Mouse (Mus musculus): ENCODE results near the gene Ranbp1. TPM values are rescaled to one million over a fixed set of nuclear protein-coding genes. Genes with fewer than 3 reads are reported as not detected.
"Not testable (repeated sequence)": the region's sequence is repeated elsewhere in the genome, so short reads cannot be mapped to it uniquely, and the experiment has no call there.

The Ranbp1 gene
- total RNA-seq, 2 experiments from 2014 or later = 544 to 765 TPM

GRCm38 (mm10) chr16:18211417-18212171, 36.9 kb downstream of the Ranbp1 start:
- peak; percentile 53; the same call in 1 of the 2 replicates for ATAC-seq (replicated peaks; ENCODE audit: low FRiP score, low TSS enrichment, poor library complexity, severe bottlenecking)

- ATAC-seq (replicated peaks; ENCODE audit: low FRiP score, low TSS enrichment, poor library complexity, severe bottlenecking) = peak; percentile 42
Measured at GRCm38 (mm10) chr16:18210701-18211416, 37.7 kb downstream of the Ranbp1 start.

- ATAC-seq (replicated peaks; ENCODE audit: low FRiP score, low TSS enrichment, poor library complexity, severe bottlenecking) = no peak
Measured at GRCm38 (mm10) chr16:18203430-18204091, 45.0 kb downstream of the Ranbp1 start.

- ATAC-seq (replicated peaks; ENCODE audit: low FRiP score, low TSS enrichment, poor library complexity, severe bottlenecking) = no peak
Measured at GRCm38 (mm10) chr16:18202061-18202460, 46.5 kb downstream of the Ranbp1 start.

GRCm38 (mm10) chr16:18201620-18202019, 46.9 kb downstream of the Ranbp1 start:
- ATAC-seq (replicated peaks; ENCODE audit: low FRiP score, low TSS enrichment, poor library complexity, severe bottlenecking) = no peak

- ATAC-seq (replicated peaks; ENCODE audit: low FRiP score, low TSS enrichment, poor library complexity, severe bottlenecking) = no peak
Measured at GRCm38 (mm10) chr16:18200062-18200461, 48.5 kb downstream of the Ranbp1 start.

GRCm38 (mm10) chr16:18198365-18199098, 50.0 kb downstream of the Ranbp1 start:
- ATAC-seq (replicated peaks; ENCODE audit: low FRiP score, low TSS enrichment, poor library complexity, severe bottlenecking) = no peak

GRCm38 (mm10) chr16:18197881-18198280, 50.7 kb downstream of the Ranbp1 start:
- no peak for ATAC-seq (replicated peaks; ENCODE audit: low FRiP score, low TSS enrichment, poor library complexity, severe bottlenecking)

- ATAC-seq (replicated peaks; ENCODE audit: low FRiP score, low TSS enrichment, poor library complexity, severe bottlenecking) = not testable (repeated sequence)
Measured at GRCm38 (mm10) chr16:18195561-18195960, 53.0 kb downstream of the Ranbp1 start.

GRCm38 (mm10) chr16:18195068-18195467, 53.5 kb downstream of the Ranbp1 start:
- ATAC-seq (replicated peaks; ENCODE audit: low FRiP score, low TSS enrichment, poor library complexity, severe bottlenecking) = no peak

- no peak for ATAC-seq (replicated peaks; ENCODE audit: low FRiP score, low TSS enrichment, poor library complexity, severe bottlenecking)
Measured at GRCm38 (mm10) chr16:18194208-18194985, 54.1 kb downstream of the Ranbp1 start.

GRCm38 (mm10) chr16:18191006-18191405, 57.5 kb downstream of the Ranbp1 start:
- no peak for ATAC-seq (replicated peaks; ENCODE audit: low FRiP score, low TSS enrichment, poor library complexity, severe bottlenecking)

Other genes with a start within 250 kb of the Ranbp1 start
- 61.2 and 64.6 TPM in 2 replicates for gene Dgcr6, start 195.9 kb downstream of the Ranbp1 start, total RNA-seq (2014; fragmentation: Nextera tagmentation)
- gene Dgcr6, start 195.9 kb downstream of the Ranbp1 start, total RNA-seq (2017) = 22.7 and 26.0 TPM in 2 replicates
- gene Prodh, start 158.5 kb downstream of the Ranbp1 start, total RNA-seq (2014; fragmentation: Nextera tagmentation) = 9.8 and 14.0 TPM in 2 replicates
- gene Prodh, start 158.5 kb downstream of the Ranbp1 start, total RNA-seq (2017) = 14.2 and 23.5 TPM in 2 replicates
- not detected in 2 replicates for gene Rtn4r, start 121.1 kb downstream of the Ranbp1 start, total RNA-seq (2014; fragmentation: Nextera tagmentation)
- 0.30 and 0.38 TPM in 2 replicates for gene Rtn4r, start 121.1 kb downstream of the Ranbp1 start, total RNA-seq (2017)
- gene Ccdc188, start 30.9 kb downstream of the Ranbp1 start, total RNA-seq (2014; fragmentation: Nextera tagmentation) = not detected in 2 replicates
- gene Ccdc188, start 30.9 kb downstream of the Ranbp1 start, total RNA-seq (2017) = not detected in 2 replicates
- gene Zdhhc8, start 13.6 kb downstream of the Ranbp1 start, total RNA-seq (2014; fragmentation: Nextera tagmentation) = 3.1 and 4.8 TPM in 2 replicates
- 0.56 and 4.5 TPM in 2 replicates for gene Zdhhc8, start 13.6 kb downstream of the Ranbp1 start, total RNA-seq (2017)
- 162 and 237 TPM in 2 replicates for gene Trmt2a, start 53 bp downstream of the Ranbp1 start, total RNA-seq (2014; fragmentation: Nextera tagmentation)
- 56.6 and 73.7 TPM in 2 replicates for gene Trmt2a, start 53 bp downstream of the Ranbp1 start, total RNA-seq (2017)
- not detected in 2 replicates for gene Gm49776, start 9.6 kb upstream of the Ranbp1 start, total RNA-seq (2014; fragmentation: Nextera tagmentation)
- 0.47 TPM in 1 of 2 replicates, not detected in the other for gene Gm49776, start 9.6 kb upstream of the Ranbp1 start, total RNA-seq (2017)
- 77.7 and 78.5 TPM in 2 replicates for gene Dgcr8, start 40.5 kb upstream of the Ranbp1 start, total RNA-seq (2014; fragmentation: Nextera tagmentation)
- gene Dgcr8, start 40.5 kb upstream of the Ranbp1 start, total RNA-seq (2017) = 47.5 and 78.3 TPM in 2 replicates
- gene Tango2, start 99.4 kb upstream of the Ranbp1 start, total RNA-seq (2014; fragmentation: Nextera tagmentation) = 76.7 and 91.5 TPM in 2 replicates
- gene Tango2, start 99.4 kb upstream of the Ranbp1 start, total RNA-seq (2017) = 16.9 and 20.4 TPM in 2 replicates
- gene Arvcf, start 99.5 kb upstream of the Ranbp1 start, total RNA-seq (2014; fragmentation: Nextera tagmentation) = 14.0 and 16.5 TPM in 2 replicates
- 14.3 and 19.4 TPM in 2 replicates for gene Arvcf, start 99.5 kb upstream of the Ranbp1 start, total RNA-seq (2017)
- 75.4 and 82.3 TPM in 2 replicates for gene Txnrd2, start 177.7 kb upstream of the Ranbp1 start, total RNA-seq (2014; fragmentation: Nextera tagmentation)
- 97.2 and 145 TPM in 2 replicates for gene Txnrd2, start 177.7 kb upstream of the Ranbp1 start, total RNA-seq (2017)
- 84.0 and 105 TPM in 2 replicates for gene Comt, start 178.1 kb upstream of the Ranbp1 start, total RNA-seq (2014; fragmentation: Nextera tagmentation)
- 56.1 and 59.7 TPM in 2 replicates for gene Comt, start 178.1 kb upstream of the Ranbp1 start, total RNA-seq (2017)
- gene Gnb1l, start 250.0 kb upstream of the Ranbp1 start, total RNA-seq (2014; fragmentation: Nextera tagmentation) = 14.6 and 17.1 TPM in 2 replicates
- 5.8 and 10.1 TPM in 2 replicates for gene Gnb1l, start 250.0 kb upstream of the Ranbp1 start, total RNA-seq (2017)

Measured in megakaryocyte-erythroid progenitor cell, adult 5-6 weeks (primary cell).